Mouse (Mus musculus): ENCODE measurements around the gene Il33. TPM values are rescaled to one million over a fixed set of nuclear protein-coding genes. Genes with fewer than 3 reads are reported as not detected.

Gene Il33
- total RNA-seq, 2 experiments from 2014 or later, result 5.8 to 6.2 TPM

GRCm38 (mm10) chr19:29973396-29973795 is 48.5 kb downstream of the Il33 start:
- no peak for DNase-seq (ENCODE audit: extremely low spot score in 1 of 2, low spot score in 2 of 2)
- intact Hi-C loops (cut with DNase I), result no loop called here

- DNase-seq (ENCODE audit: extremely low spot score in 1 of 2, low spot score in 2 of 2), result peak in 1 of 2 experiments; percentile 46
- intact Hi-C loops (cut with DNase I), result loop anchor here (2.0 kb wide), 1 partner anchor 150 kb away; no protein-coding TSS in a partner anchor
Observed at GRCm38 (mm10) chr19:29978847-29979246, 53.9 kb downstream of the Il33 start.

- intact Hi-C loops (cut with DNase I), result loop anchor here (2.0 to 10.0 kb wide), 2 partner anchors 149 to 305 kb away; no protein-coding TSS in a partner anchor
- DNase-seq (ENCODE audit: extremely low spot score in 1 of 2, low spot score in 2 of 2), result no peak
Observed at GRCm38 (mm10) chr19:29979452-29980089, 54.7 kb downstream of the Il33 start.

GRCm38 (mm10) chr19:29984208-29985005 is 59.5 kb downstream of the Il33 start:
- intact Hi-C loops (cut with DNase I), result loop anchor here (10.0 kb wide), 1 partner anchor 310 kb away; no protein-coding TSS in a partner anchor
- peak in 1 of 2 experiments; percentile 28 for DNase-seq (ENCODE audit: extremely low spot score in 1 of 2, low spot score in 2 of 2)

- intact Hi-C loops (cut with DNase I), result loop anchor here (10.0 kb wide), 1 partner anchor 312 kb away; no protein-coding TSS in a partner anchor
- no peak for DNase-seq (ENCODE audit: extremely low spot score in 1 of 2, low spot score in 2 of 2)
Observed at GRCm38 (mm10) chr19:29986464-29987091, 61.7 kb downstream of the Il33 start.

- DNase-seq (ENCODE audit: extremely low spot score in 1 of 2, low spot score in 2 of 2), result no peak
- intact Hi-C loops (cut with DNase I), result no loop called here
Observed at GRCm38 (mm10) chr19:30000406-30001365, 75.8 kb downstream of the Il33 start.

GRCm38 (mm10) chr19:30001550-30001949 is 76.6 kb downstream of the Il33 start:
- intact Hi-C loops (cut with DNase I), result no loop called here
- DNase-seq (ENCODE audit: extremely low spot score in 1 of 2, low spot score in 2 of 2), result no peak

GRCm38 (mm10) chr19:30003621-30004020 is 78.7 kb downstream of the Il33 start, which contains the start of gene Trpd52l3:
TSS of gene Trpd52l3 (plus strand) at chr19:30003790.
- intact Hi-C loops (cut with DNase I), result no loop called here
- no peak for DNase-seq (ENCODE audit: extremely low spot score in 1 of 2, low spot score in 2 of 2)

- intact Hi-C loops (cut with DNase I), result no loop called here
- no peak for DNase-seq (ENCODE audit: extremely low spot score in 1 of 2, low spot score in 2 of 2)
Observed at GRCm38 (mm10) chr19:30006371-30006770, 81.5 kb downstream of the Il33 start.

Other genes starting within 250 kb of the Il33 start
- under 1 TPM in 1 of 2 experiments, not detected in 1; 0.64 TPM for gene Mlana, start 227.3 kb upstream of the Il33 start, total RNA-seq (2021)
- gene 9930021J03Rik, start 119.1 kb upstream of the Il33 start, total RNA-seq (2021), result 10 to 100 TPM; 24.7 to 25.6 TPM
- 10 to 100 TPM; 29.6 to 31.2 TPM for gene Ranbp6, start 112.1 kb upstream of the Il33 start, total RNA-seq (2021)
- gene Trpd52l3, start 78.7 kb downstream of the Il33 start, total RNA-seq (2021), result not detected
- gene Uhrf2, start 105.4 kb downstream of the Il33 start, total RNA-seq (2021), result 10 to 100 TPM; 43.6 to 47.4 TPM